Mouse (Mus musculus) layer of hippocampus, postnatal 36 days (tissue): ENCODE measurements at regions not wholly inside any gene's neighbourhood (a gene's known extent, or its start where the extent isn't known, plus 50 kb on each side); places are given as distances from the start of the nearest gene placed in this dataset.
A peak's percentile ranks its signal among the peaks of the same experiment; 100 is the strongest.

Experiments used
- DNase-seq, 2 experiments: peaks; one replicate each; pipeline ENCODE4 v3.0.0; 2022

DNA sequence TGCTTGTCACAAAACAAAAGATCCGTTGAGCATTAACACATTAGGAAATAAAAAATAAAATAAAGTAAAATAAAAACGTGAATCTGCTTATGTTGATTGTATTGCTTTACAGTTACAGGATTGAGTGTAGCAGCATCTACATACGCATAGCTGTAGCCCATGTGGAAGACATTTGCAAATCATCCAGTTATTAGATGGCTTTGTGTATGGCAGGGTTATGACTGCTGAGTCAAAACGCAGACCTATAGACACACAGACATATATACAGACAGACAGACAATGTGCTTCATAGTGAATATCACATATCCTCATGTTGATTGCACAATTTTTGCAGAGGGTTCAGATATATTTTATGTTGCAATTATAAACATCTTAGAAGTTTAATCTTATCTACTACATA, 64.5 kb downstream of the Gm11146 start:
- DNase-seq: no peak

DNA sequence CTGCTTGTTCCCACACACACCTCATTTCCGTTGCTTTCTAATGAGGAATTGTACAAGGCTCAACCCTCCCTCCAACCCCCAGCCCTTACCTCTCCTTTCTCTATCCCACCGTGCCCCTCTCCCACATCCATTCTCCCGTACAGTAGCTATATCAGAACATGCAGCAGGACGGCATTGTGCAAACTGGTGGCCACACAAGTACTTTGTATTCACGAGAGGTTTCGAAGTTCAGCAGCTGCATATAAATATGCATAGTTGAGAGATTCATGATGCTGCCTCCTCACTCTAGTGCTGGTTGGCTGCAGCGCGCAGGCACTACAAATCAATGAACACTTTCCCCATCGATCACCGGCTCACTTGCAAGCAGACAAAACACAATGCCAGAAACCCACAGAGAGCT, 65.1 kb downstream of the Gm11146 start:
- peak; percentile 36 to 44 for DNase-seq

DNA sequence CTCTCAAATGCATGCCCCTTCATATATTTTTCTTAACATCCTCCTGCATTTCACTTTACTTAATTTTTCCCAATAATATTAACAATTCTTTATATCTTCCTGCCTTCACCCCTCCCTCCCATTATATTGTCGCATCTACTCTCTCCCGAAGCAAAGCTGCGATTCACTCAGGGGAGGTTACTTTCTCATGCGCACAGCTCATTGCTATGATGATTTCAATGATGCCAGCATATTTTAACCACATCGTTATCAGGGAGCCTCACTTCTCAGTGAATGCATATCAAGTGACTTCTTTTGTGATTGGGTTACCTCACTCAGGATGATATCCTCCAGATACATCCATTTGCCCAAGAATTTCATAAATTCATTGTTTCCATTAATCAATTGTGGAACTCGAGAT, 65.6 kb downstream of the Gm11146 start:
- no peak for DNase-seq

DNA sequence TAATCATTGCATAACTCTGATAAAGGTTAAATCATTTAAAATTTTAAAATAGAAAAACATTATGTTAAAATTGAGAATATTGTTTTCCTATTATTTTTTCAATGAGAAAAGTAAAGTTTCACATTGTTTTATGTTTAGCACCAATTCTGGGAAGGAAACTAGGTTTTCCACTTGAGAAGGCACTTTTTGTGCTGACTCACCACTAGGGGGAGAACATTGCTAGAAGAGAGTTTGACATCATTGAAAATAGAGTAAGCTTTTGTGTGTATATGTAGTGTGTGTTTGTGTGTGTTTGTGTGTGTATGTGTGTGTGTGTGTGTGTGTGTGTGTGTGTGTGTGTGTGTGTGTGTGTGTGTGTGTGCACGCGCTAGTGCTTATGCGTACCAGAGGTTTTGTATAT, 66.9 kb downstream of the Gm11146 start:
- no peak for DNase-seq

DNA sequence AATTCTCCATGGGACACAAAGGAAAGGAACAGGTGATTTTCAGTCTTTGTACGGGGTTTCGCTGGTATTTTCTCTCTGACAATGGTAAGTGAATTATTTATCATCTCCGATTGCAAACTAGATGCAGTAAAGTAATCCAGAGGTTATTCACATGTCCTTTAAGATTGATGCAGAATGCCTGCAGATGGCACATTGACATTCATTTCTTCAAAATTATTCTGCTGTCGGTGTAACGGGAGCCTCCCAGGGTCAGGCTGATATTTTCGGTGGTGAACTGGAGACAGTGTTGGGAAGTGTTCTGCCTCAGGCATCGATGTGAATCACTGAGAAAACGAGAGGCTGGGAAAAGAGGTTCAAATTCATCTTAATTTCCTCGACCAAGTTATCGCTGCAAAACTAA, 70.3 kb downstream of the Gm11146 start:
- no peak for DNase-seq

DNA sequence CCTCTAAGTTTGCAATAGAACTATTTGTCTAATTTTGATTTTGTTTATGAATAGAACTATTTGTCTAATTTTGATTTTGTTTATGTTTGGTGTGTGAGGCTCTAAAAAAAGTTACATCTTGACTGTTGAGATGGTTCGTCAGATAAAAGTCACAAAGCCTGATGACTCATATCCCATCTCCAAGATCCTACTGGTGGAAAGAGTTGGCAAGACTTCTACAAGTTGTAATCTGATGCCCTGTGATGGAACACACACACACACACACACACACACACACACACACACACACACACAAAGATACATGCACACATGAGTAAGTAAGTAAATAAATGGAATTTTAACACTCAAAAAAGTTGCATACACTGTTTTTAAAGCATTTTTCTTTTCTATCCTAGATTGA, 73.9 kb downstream of the Gm11146 start:
- DNase-seq: no peak

DNA sequence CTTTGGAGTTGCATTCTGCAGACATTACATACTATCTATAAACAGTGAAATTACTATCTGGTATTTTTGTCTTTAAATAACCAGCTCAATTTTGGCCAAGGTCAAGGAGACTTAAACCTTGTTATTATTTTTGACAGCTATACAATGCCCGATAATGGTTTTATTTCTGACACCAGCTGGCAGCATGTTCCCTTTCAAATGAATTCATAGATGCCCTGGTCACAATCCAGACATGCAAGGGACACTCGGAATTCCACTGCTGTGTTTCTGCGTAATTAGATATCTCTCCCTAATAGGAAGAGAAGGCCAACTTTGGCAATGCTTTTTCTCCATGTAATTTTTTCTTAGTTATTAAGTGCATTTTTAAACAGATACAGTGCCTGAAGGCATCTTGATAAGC, 87.3 kb downstream of the Gm11146 start:
- no peak for DNase-seq

DNA sequence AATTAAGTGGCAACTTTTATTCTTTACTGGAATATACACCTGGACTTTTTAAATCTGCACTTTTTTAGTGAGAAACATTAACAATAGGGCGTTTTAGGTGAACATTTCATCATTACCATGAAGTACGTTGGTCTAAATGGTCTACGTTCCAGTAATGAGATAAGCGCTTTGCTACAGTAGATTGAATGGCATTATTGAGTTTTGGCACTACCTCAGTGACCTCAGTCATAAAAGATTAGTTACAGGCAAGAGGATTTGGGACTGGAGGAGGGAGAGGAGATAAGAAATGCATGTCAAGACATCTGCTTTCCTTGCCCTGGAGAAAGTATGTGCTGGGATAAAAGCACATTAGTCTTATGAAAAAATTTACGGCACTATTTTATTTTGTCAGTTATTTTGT, 98.3 kb downstream of the Gm11146 start:
- no peak for DNase-seq

DNA sequence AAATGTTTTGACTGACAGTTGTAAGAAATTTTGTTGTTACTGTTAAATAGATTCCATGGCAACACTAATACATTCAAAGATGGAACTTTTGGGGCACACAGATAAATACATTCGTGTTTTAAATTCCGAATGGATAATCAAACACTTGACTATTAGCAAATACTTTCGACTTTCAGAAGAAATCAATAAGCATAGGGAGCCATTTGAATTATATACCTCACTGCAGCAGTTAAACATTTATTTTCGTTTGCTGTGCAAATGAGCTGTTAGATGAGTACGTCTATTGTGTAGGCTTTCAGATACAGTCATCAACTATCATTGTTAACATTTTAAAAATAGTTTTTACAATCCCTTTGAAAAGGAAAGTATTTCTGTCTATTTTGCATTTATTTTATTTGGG, 99.0 kb downstream of the Gm11146 start:
- DNase-seq: no peak

DNA sequence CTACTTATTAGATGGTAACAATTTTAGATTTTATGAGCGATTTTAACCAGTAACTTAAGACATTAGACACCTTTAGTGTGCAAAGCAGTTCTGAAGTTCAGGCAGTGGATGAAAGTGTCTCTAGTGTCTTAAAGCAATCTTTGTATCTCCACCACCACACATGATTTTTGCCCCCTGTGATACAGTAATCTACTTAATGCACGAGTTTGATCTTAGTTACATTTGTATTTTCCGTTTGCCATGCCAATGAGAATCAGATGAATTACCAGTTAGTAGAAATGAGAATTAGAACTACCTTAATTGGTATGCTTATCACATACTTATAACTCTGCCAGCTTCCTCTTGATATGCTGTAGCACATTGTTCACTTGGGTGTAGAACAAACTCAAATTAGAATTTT, 99.9 kb downstream of the Gm11146 start:
- DNase-seq: no peak

DNA sequence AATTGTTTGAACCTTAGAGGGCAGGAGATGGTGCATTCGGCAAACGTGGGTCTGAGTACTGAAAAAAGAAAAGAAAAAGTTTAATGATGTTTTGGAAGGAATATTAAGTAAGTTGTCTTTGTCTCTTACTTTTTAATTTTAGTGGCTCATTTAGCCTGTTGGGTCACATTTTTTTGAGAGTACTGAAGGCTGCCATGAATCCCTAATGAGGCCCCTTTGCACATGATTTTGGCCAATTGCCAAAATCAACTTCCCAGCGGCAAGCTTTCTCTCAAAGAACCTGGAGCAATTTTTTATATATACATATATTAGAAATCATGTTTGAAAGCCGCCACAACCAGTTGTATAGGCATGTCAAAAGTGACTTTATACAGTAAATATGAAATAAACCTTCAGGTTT, 100.9 kb downstream of the Gm11146 start:
- DNase-seq: no peak

DNA sequence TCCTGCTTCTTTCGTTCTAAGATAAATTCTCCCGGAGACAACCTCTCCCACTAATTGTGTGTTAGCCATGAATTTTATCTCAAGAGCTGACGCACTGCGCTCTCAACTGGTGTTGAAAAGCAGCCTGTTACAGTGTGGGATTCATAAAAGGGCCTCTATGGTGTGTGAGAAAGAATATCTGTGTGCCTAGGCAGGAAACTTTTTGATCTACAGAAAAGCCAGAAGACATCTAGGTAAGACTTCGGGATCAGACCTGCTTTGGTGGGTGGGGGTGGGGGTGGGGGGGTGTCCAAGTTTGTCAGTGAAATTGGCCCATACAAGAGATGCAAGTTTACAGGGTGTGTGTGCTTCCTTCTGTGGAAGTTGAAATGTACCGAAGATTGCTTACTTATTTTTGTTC, 101.5 kb downstream of the Gm11146 start:
- peak in 1 of 2 experiments; percentile 23 for DNase-seq

DNA sequence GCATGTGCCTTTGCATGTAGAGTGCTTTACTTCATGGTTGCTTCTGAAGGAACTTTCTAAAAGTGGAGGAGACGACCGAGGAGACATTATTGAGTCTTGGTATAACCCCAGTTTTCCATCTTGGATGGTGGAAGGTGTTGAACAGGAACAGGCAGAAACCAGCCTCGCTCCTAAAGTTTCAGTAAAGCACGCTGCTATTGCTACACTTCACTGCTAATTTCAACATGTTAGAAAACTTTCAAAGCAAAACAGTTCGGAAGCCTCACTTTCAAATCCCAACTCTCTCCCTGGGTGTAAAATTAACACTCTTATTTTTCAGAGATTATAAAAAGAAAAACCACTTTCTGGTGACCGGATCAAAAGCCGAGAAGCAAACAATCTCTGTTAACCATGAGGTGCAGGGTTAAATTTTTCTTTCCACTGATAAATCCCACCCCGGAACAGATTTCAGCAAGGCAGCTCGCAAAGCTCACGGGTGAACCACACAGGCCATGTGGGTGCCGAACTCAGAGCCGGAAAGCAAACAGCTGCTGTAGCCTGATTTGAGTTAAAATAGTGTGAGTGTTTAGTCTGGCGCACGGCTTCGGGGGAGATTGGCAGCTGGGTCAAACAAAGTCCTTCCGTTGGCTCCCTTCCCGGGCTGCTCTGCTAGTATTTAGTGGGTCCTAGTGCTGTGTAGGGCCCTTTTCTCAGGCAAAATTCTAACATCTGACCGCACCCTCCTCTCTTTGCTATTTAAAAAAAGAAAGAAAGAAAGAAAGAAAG, 102.2 kb downstream of the Gm11146 start:
- peak; percentile 78 to 84 for DNase-seq

DNA sequence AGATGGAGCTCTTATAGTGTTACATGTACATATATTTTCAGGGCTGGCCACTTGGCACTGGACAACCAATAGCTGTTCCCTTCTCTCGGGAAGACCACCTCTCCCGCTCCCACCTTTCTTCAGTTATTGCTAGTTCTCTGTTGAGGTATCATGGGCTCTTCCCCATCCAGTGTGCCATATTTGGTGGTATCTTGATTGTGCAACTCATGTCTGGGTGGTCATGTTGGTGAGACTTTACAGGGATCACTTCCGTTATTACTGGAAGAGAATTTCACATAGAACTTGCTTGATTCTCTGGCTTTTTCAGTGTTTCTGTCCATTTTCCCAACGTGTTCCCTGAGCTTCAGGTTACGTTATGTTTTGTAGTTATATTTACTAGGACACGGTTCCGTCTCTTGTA, 106.6 kb downstream of the Gm11146 start:
- no peak for DNase-seq

DNA sequence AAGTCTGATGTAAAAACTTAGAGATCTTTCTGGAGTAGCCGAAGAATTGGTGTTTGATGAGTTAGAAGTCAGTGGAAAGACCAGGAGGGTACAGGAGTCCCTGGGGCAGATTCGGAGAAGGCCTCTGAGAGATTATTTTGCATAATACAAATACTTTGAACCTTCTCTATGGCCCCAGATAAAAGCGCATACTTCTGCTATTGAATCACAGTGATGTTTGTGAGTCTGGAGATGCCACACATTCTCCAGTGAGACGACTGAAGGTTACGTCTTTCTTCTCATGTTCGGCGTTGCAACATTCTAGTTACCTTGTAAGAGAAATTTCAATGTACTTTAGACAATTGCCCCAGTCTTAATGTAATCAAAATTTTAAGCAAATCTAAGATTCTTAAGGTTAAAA, 107.9 kb downstream of the Gm11146 start:
- DNase-seq: no peak

DNA sequence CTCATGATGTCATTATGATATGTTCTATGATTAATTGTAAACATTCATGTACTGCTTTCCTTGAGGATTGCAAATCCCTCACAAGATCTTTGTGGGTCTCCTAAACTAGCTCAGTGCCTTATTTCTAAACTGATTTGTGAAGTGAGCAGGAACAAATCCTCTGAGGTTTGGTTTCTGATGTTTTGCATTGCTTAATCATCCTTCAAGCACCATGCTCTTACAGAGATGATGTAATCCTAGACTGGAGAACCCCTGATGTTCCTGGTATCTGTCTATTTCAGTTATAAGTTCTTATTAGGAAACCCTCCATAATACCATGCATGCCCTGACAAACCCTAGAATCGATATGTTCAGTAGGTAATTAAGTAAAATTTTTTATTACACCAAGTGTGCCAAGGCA, 113.7 kb downstream of the Gm11146 start:
- DNase-seq: no peak

DNA sequence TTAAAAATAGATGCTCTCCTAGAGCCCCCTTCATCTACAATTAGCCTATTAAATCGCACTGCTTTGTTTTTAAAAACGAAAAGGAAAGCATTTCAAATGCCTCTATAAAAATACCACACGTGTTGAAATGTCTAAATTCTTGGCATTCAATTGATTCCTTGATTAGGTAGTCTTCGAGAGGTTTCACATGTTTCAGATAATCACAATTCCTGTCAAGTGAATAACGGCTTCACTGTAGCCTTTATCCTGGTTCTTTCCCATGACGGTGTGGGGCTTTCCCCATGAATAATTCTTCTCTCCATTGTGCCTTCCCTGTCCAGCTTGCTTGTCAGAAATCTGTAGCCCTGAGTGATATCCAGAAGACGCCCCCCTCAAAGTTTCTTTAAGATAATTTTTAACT, 122.1 kb downstream of the Gm11146 start:
- DNase-seq: no peak

DNA sequence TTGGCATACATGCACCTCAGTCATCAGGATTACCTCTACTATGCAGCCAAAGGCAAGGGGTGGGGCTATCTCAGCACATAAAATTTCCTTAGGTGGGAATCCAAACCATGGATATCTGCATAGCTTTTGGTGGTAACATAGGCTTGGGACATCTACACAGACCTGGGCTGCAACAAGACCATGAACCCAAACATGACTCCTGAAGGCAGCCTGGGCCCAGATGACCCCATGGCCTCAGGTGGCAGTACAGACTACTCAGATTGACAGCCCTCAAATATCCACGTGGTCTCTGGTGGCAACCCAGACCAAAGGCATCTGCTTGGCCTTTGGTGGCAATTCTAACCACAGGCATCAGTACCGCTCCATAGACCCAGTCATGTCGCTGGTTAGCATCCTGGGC, 130.0 kb downstream of the Gm11146 start:
- DNase-seq: no peak

DNA sequence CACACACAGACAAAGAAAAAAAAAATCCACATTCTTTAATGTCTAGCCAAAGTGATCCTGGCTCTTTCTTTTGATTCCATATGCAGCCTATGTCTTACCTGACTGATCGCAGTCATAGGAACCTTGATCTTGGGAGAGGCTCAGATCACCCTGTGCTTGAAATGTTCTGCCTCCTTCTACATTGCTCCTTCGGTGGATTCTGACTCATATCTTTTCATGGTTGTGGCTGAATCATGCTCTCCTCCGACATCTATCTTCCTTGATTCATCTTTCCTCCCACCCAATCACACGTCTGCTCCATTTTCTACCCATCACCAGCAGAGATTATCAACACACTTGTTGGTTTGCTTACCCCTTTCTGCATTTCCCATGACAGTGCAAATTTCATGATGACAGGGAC, 132.0 kb downstream of the Gm11146 start:
- no peak for DNase-seq

DNA sequence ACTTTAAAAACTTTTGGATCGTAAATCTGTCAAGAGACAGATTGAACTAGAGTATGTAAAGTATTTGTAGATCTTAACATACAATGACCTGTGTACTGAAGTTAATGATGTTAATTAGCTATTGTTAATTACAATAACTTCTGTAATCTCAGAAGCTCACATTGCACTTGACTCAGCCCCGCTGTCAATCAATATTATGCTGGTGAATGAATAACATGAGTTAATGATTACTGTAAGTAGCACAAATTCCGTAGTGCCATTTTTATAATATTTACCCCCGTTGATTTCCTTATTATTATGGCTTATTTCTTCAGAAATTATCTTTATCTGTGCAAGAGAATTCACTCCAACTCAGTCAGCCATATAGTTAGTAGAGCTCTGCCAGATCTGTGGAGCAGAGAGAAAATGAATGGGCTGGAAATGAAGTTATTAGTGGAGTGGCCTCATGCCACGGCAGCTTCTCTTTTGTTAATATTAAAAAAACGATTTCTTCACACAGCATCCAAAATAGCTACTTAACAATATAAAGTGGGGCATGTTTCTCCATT, 132.5 kb downstream of the Gm11146 start:
- DNase-seq: no peak

DNA sequence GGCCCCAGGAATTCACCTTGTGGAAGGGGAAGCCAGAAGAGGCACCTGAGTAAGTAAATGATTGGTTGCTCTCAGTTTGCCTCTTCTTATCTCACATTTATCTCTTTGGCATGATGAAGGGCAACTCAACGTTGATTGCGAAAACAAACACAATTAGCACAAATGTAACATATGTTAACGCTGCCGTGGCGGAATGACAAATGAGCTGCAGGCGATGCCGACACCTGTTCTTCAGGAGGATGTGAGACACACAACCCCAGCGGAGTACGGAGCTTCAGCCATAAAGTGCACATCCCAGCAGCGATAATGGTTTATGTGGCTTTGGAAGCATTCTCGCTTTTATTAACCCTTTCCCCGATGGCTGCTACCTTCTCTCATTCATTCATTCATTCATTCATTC, 134.7 kb downstream of the Gm11146 start:
- DNase-seq: no peak

DNA sequence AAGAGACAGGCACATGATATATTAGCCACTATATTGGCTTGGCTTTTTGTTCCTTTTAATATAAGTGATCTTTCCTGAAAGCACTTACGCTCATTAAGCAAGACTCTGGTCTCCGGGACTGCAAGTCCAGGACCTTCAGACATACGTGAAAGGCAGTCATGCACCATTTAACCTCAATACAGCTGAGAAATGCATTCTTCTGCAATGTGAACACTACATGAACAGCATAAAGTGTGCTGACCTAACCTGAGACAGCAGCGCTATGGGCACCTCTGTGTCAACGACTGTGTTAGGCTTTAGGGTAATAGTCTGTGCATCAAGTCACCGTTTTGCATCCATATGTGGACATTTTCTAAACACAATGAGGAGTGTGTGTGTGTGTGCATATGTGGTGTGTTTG, 137.3 kb downstream of the Gm11146 start:
- no peak for DNase-seq

DNA sequence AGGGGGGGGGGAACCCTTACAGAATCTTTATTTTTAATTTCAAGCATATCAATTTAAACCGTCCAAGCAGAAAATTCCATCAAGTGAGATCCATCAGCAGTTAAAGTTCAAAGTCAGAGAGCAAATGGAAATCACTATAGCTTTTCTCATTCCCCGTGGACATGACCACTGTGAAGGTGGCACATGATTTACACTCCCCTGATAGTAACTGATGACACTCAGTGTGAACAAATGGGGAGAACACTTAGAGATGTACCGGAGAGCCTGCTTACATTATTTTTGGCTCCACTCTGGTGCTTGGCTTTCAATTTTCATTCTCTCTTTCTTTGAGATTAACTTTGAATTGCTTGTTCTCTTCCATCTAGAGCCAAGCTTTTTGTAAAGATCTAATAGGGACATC, 140.0 kb downstream of the Gm11146 start:
- no peak for DNase-seq

DNA sequence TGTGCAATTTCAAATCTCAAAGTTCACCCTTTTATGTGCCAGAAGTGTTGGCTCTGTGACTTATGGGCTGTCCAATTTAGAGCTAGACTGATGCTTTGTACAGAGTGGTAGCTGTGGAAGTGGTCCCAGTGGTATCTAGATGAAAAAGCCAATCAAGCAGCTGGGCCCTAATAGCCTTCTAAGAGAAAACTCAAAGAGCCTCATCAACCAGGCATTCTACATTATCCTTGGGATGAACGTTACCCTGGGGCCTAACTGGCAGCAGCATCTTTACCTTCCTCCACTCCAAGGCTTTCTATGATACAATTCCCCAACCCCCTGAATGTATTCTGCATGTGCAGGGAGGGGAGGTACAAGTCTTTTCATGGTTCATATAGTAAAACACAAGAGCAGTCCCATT, 140.4 kb downstream of the Gm11146 start:
- DNase-seq: no peak

DNA sequence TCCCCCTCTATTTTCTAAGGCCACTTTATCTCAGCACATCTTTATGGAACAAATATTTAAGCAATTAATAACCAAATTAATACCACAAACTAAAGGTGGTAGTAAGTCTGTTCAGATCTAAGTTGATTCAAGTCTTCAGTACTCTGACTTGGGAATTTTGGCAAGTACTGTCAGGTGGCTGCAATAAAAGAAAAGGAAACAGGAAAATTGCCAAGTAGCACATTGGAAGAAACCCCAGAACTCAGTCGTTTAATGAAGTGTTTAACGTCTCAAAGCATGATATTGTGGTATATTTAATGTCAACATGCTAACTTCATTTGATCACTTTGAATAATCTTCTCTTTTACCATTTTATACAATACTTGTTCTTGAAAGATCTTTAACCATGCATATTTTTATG, 142.2 kb downstream of the Gm11146 start:
- DNase-seq: no peak
